Mouse (Mus musculus) midbrain, embryonic 12.5 days (tissue): ENCODE data around the gene Adora2a. TPM values are rescaled to one million over a fixed set of nuclear protein-coding genes. Genes with fewer than 3 reads are reported as not detected.
"Not testable (repeated sequence)": the region's sequence is repeated elsewhere in the genome, so short reads cannot be mapped to it uniquely, and the experiment has no call there.

Experiments
- ATAC-seq: fragments of 200-750 bp; cut with Nextera tagmentation; 2 replicates; pipeline ENCODE4 v1.8.0; 2017; ENCODE audit warnings: low read depth, moderate TSS enrichment, moderate library complexity; ENCODE audit not compliant: low FRiP score
- H3K27ac ChIP-seq: fragments of 300-500 bp; sonication (generic); replicated peaks from 2 replicates; pipeline ENCODE4 v1.5.1; 2016; ENCODE audit warnings: mild to moderate bottlenecking
- H3K27me3 ChIP-seq: fragments of 300-500 bp; sonication (generic); 2 replicates; pipeline ENCODE4 v1.6.1; 2016; ENCODE audit warnings: mild to moderate bottlenecking
- H3K36me3 ChIP-seq: fragments of 300-500 bp; sonication (generic); 2 replicates; pipeline ENCODE4 v1.6.1; 2016
- H3K4me1 ChIP-seq: fragments of 300-500 bp; sonication (generic); 2 replicates; pipeline ENCODE4 v1.6.1; 2016
- H3K4me2 ChIP-seq: fragments of 300-500 bp; sonication (generic); replicated peaks from 2 replicates; pipeline ENCODE4 v1.6.1; 2016; ENCODE audit warnings: mild to moderate bottlenecking, moderate library complexity
- H3K4me3 ChIP-seq: fragments of 300-500 bp; sonication (generic); 2 replicates; pipeline ENCODE4 v1.5.1; 2016; ENCODE audit warnings: mild to moderate bottlenecking
- H3K9ac ChIP-seq: fragments of 300-500 bp; sonication (generic); replicated peaks from 2 replicates; pipeline ENCODE4 v1.6.1; 2016; ENCODE audit warnings: mild to moderate bottlenecking, moderate library complexity
- H3K9me3 ChIP-seq: fragments of 300-500 bp; sonication (generic); 2 replicates; pipeline ENCODE4 v1.6.1; 2016; ENCODE audit warnings: mild to moderate bottlenecking
- WGBS: fragments of 180-500 bp; shearing (Covaris S2); methylation state at CpG from one replicate; pipeline ENCODE4 v1.1.7; 2016; 5-methylcytosine and 5-hydroxymethylcytosine counted together
- polyA plus RNA-seq: library from polyadenylated mRNA; unstranded; fragments of >200 nt; fragmentation: Nextera tagmentation; extraction: Ambion mirVana; gene quantifications from 2 replicates; pipeline ENCODE4 v1.2.1, GENCODE M21; 2016

Adora2a gene
- polyA plus RNA-seq, 1 experiment from 2014 or later: 2.7 TPM

GRCm38 (mm10) chr10:75328201-75328704, 11.6 kb downstream of the Adora2a start:
- Histone ChIP-seq H3K36me3 (no peaks in the 10 kb centered on the region), H3K9ac (no peak overlapping the region), H3K27me3 (no peaks in the 10 kb centered on the region), H3K4me3 (no peak overlapping the region), H3K27ac (no peak overlapping the region), H3K4me1 (no peaks in the 10 kb centered on the region), H3K4me2 (no peak overlapping the region), H3K9me3 (no peaks in the 10 kb centered on the region)
- no peak for ATAC-seq
- 34% methylated on average over 4 of the region's 4 CpGs for WGBS

- 91% methylated on average over 3 of the region's 3 CpGs for WGBS
- Histone ChIP-seq H3K27me3 (no peaks in the 10 kb centered on the region), H3K36me3 (no peaks in the 10 kb centered on the region), H3K9me3 (no peaks in the 10 kb centered on the region), H3K4me1 (no peaks in the 10 kb centered on the region), H3K4me2 (no peak overlapping the region), H3K27ac (no peak overlapping the region), H3K4me3 (no peak overlapping the region), H3K9ac (no peak overlapping the region)
- no peak for ATAC-seq
Observed at GRCm38 (mm10) chr10:75332268-75332667, 15.6 kb downstream of the Adora2a start.

GRCm38 (mm10) chr10:75333176-75333776, 16.6 kb downstream of the Adora2a start:
- WGBS: 94% methylated on average over 23 of the region's 23 CpGs
- Histone ChIP-seq H3K9me3 (no peaks in the 10 kb centered on the region), H3K4me1 (no peaks in the 10 kb centered on the region), H3K36me3 (no peaks in the 10 kb centered on the region), H3K9ac (no peak overlapping the region), H3K27me3 (no peaks in the 10 kb centered on the region), H3K4me2 (no peak overlapping the region), H3K4me3 (no peak overlapping the region), H3K27ac (no peak overlapping the region)
- no peak for ATAC-seq

GRCm38 (mm10) chr10:75334175-75334574, 17.5 kb downstream of the Adora2a start:
- Histone ChIP-seq H3K9me3 (no peaks in the 10 kb centered on the region), H3K27me3 (no peaks in the 10 kb centered on the region), H3K4me1 (no peaks in the 10 kb centered on the region), H3K27ac (no peak overlapping the region), H3K9ac (no peak overlapping the region), H3K36me3 (no peaks in the 10 kb centered on the region), H3K4me2 (no peak overlapping the region), H3K4me3 (no peak overlapping the region)
- 82% methylated on average over 7 of the region's 7 CpGs for whole genome bisulfite sequencing
- ATAC-seq: no peak

GRCm38 (mm10) chr10:75335075-75335474, 18.4 kb downstream of the Adora2a start:
- Histone ChIP-seq H3K27me3 (no peaks in the 10 kb centered on the region), H3K9ac (no peak overlapping the region), H3K9me3 (no peaks in the 10 kb centered on the region), H3K27ac (no peak overlapping the region), H3K4me2 (no peak overlapping the region), H3K4me3 (no peak overlapping the region), H3K4me1 (no peaks in the 10 kb centered on the region), H3K36me3 (no peaks in the 10 kb centered on the region)
- WGBS: 90% methylated on average over 6 of the region's 6 CpGs
- ATAC-seq: no peak

GRCm38 (mm10) chr10:75337231-75337630, 20.6 kb downstream of the Adora2a start:
- no peak overlapping the region for H3K27ac ChIP-seq
- WGBS: 87% methylated on average over 10 of the region's 10 CpGs
- H3K36me3 ChIP-seq: no peaks in the 10 kb centered on the region
- no peak overlapping the region for H3K9ac ChIP-seq
- H3K9me3 ChIP-seq: no peaks in the 10 kb centered on the region
- H3K4me3 ChIP-seq: no peak overlapping the region
- no peak overlapping the region for H3K4me2 ChIP-seq
- H3K4me1 ChIP-seq: no peaks in the 10 kb centered on the region
- no peak for ATAC-seq
- no peaks in the 10 kb centered on the region for H3K27me3 ChIP-seq

- Histone ChIP-seq H3K9me3 (no peaks in the 10 kb centered on the region), H3K4me2 (no peak overlapping the region), H3K27ac (no peak overlapping the region), H3K4me3 (no peak overlapping the region), H3K36me3 (no peaks in the 10 kb centered on the region), H3K9ac (no peak overlapping the region), H3K4me1 (no peaks in the 10 kb centered on the region), H3K27me3 (no peaks in the 10 kb centered on the region)
- WGBS: 89% methylated on average over 5 of the region's 5 CpGs
- no peak for ATAC-seq
Observed at GRCm38 (mm10) chr10:75338852-75339251, 22.2 kb downstream of the Adora2a start.

GRCm38 (mm10) chr10:75339377-75339776, 22.7 kb downstream of the Adora2a start:
- H3K9ac ChIP-seq: no peak overlapping the region
- no peak overlapping the region for H3K4me3 ChIP-seq
- no peaks in the 10 kb centered on the region for H3K9me3 ChIP-seq
- no peak overlapping the region for H3K4me2 ChIP-seq
- H3K27ac ChIP-seq: no peak overlapping the region
- no peak for ATAC-seq
- no peaks in the 10 kb centered on the region for H3K4me1 ChIP-seq
- WGBS: 84% methylated on average over 7 of the region's 7 CpGs
- H3K27me3 ChIP-seq: no peaks in the 10 kb centered on the region
- no peaks in the 10 kb centered on the region for H3K36me3 ChIP-seq

GRCm38 (mm10) chr10:75341936-75342335, 25.3 kb downstream of the Adora2a start:
- WGBS: 37% methylated on average over 8 of the region's 8 CpGs
- H3K4me1 ChIP-seq: no peaks in the 10 kb centered on the region
- no peaks in the 10 kb centered on the region for H3K27me3 ChIP-seq
- H3K4me2 ChIP-seq: no peak overlapping the region
- H3K9ac ChIP-seq: no peak overlapping the region
- no peaks in the 10 kb centered on the region for H3K36me3 ChIP-seq
- H3K4me3 ChIP-seq: no peak overlapping the region
- H3K9me3 ChIP-seq: no peaks in the 10 kb centered on the region
- no peak for ATAC-seq
- H3K27ac ChIP-seq: no peak overlapping the region

GRCm38 (mm10) chr10:75344563-75344962, 27.9 kb downstream of the Adora2a start:
- H3K27me3 ChIP-seq, H3K9ac ChIP-seq, ATAC-seq, H3K36me3 ChIP-seq, H3K4me3 ChIP-seq, H3K4me1 ChIP-seq, H3K4me2 ChIP-seq, H3K27ac ChIP-seq, H3K9me3 ChIP-seq: not testable (repeated sequence)
- 55% methylated on average over 1 of the region's 1 CpGs for WGBS

- Histone ChIP-seq H3K4me2 (no peak overlapping the region), H3K4me3 (no peak overlapping the region)
- no peak for ATAC-seq
Observed at GRCm38 (mm10) chr10:75345265-75345664, 28.6 kb downstream of the Adora2a start.

GRCm38 (mm10) chr10:75350564-75350963, 33.9 kb downstream of the Adora2a start:
- 86% methylated on average over 5 of the region's 5 CpGs for WGBS
- no peaks in the 10 kb centered on the region for H3K36me3 ChIP-seq
- H3K9me3 ChIP-seq: no peaks in the 10 kb centered on the region
- H3K4me1 ChIP-seq: no peaks in the 10 kb centered on the region
- no peak for ATAC-seq
- H3K4me3 ChIP-seq: no peak overlapping the region
- H3K4me2 ChIP-seq: no peak overlapping the region
- no peak overlapping the region for H3K9ac ChIP-seq
- no peaks in the 10 kb centered on the region for H3K27me3 ChIP-seq
- no peak overlapping the region for H3K27ac ChIP-seq

More at GRCm38 (mm10) chr10:75345265-75345664, 28.6 kb downstream of the Adora2a start:
- H3K27ac ChIP-seq: no peak overlapping the region
- no peaks in the 10 kb centered on the region for H3K27me3 ChIP-seq
- no peak overlapping the region for H3K9ac ChIP-seq
- WGBS: 78% methylated on average over 2 of the region's 2 CpGs
- H3K4me1 ChIP-seq: no peaks in the 10 kb centered on the region
- no peaks in the 10 kb centered on the region for H3K36me3 ChIP-seq
- no peaks in the 10 kb centered on the region for H3K9me3 ChIP-seq

GRCm38 (mm10) chr10:75352541-75352940, 35.9 kb downstream of the Adora2a start:
- no peak for ATAC-seq

More at GRCm38 (mm10) chr10:75352541-75352940, 35.9 kb downstream of the Adora2a start:
- Histone ChIP-seq H3K4me3 (no peak overlapping the region), H3K27ac (no peak overlapping the region), H3K27me3 (no peaks in the 10 kb centered on the region), H3K4me2 (no peak overlapping the region), H3K9ac (no peak overlapping the region), H3K36me3 (no peaks in the 10 kb centered on the region), H3K9me3 (no peaks in the 10 kb centered on the region), H3K4me1 (no peaks in the 10 kb centered on the region)
- 92% methylated on average over 12 of the region's 12 CpGs for WGBS
